Mouse (Mus musculus): Measurements from ENCODE around the gene 4930435E12Rik. TPM values are rescaled to one million over a fixed set of nuclear protein-coding genes. Genes with fewer than 3 reads are reported as not detected.
"Not testable (repeated sequence)": the region's sequence is repeated elsewhere in the genome, so short reads cannot be mapped to it uniquely, and the experiment has no call there.

Gene 4930435E12Rik
- polyA plus RNA-seq, 1 experiment: not detected

GRCm38 (mm10) chr16:38810196-38810595 is 18.4 kb downstream of the 4930435E12Rik start:
- no peaks in the 10 kb centered on the region for H3K4me1 ChIP-seq (ENCODE audit: control insufficient read depth, insufficient read depth, insufficient read length)
- no peaks in the 10 kb centered on the region for H3K36me3 ChIP-seq (ENCODE audit: control insufficient read depth, insufficient read depth, low read length)
- no peaks in the 10 kb centered on the region for H3K27me3 ChIP-seq (ENCODE audit: control insufficient read depth, insufficient read depth, low read length)
- no peak overlapping the region for H3K4me3 ChIP-seq (ENCODE audit: extremely low read depth, insufficient read depth, insufficient read length)
- no peak for DNase-seq (ENCODE audit: low read depth in 1 of 2, low spot score in 2 of 2)
- TF ChIP-seq POLR2A (IDR thresholded peaks at IDR 0.05; ENCODE audit: low read depth, low read length) (no peak), CTCF (IDR thresholded peaks at IDR 0.05; ENCODE audit: extremely low read depth, insufficient read depth, insufficient read length, insufficient replicate concordance) (no peak)
- H3K27ac ChIP-seq (ENCODE audit: insufficient read depth, low read length): no peak overlapping the region
- WGBS: 92% methylated on average over 5 of the region's 5 CpGs

GRCm38 (mm10) chr16:38807796-38808195 is 20.8 kb downstream of the 4930435E12Rik start:
- WGBS: 76% methylated on average over 5 of the region's 5 CpGs
- not testable (repeated sequence) for H3K4me3 ChIP-seq (ENCODE audit: extremely low read depth, insufficient read depth, insufficient read length)

DNA sequence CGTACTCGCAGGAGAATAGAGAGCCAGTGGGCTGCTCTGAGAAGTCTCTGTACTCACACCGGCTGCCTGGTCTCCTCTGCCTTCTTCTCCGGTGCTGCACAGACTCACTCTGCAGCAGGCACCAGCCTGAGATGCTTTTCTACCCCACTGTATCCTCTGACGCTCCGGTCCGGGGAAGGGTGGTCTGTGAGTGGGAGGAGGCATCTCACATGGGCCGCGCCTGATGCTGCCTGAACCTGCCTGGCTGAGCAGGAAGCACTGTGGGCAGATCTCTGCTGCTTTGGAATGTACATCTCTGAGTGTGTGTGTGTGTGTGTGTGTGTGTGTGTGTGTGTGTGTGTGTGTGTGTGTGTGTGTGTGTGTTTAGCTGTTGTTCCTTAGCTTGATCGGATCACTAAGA is 28.5 kb downstream of the 4930435E12Rik start, which contains the start of gene Upk1b:
Upk1b (minus strand) TSS at position 238 of the 400 bp plus-strand sequence.
- TF ChIP-seq POLR2A (IDR thresholded peaks at IDR 0.05; ENCODE audit: low read depth, low read length): no peak
- no peak for TF ChIP-seq CTCF (IDR thresholded peaks at IDR 0.05; ENCODE audit: extremely low read depth, insufficient read depth, insufficient read length, insufficient replicate concordance)
- Histone ChIP-seq H3K4me1 (ENCODE audit: control insufficient read depth, insufficient read depth, insufficient read length) (no peaks in the 10 kb centered on the region), H3K4me3 (ENCODE audit: extremely low read depth, insufficient read depth, insufficient read length) (no peak within 1 kb of the TSS), H3K27me3 (ENCODE audit: control insufficient read depth, insufficient read depth, low read length) (no peaks in the 10 kb centered on the region), H3K36me3 (ENCODE audit: control insufficient read depth, insufficient read depth, low read length) (no peaks in the 10 kb centered on the region), H3K27ac (ENCODE audit: insufficient read depth, low read length) (no peak within 1 kb of the TSS)
- DNase-seq (ENCODE audit: low read depth in 1 of 2, low spot score in 2 of 2): no peak
- WGBS: 19% methylated on average over 10 of the region's 10 CpGs

More at GRCm38 (mm10) chr16:38807796-38808195, 20.8 kb downstream of the 4930435E12Rik start:
- H3K27ac ChIP-seq (ENCODE audit: insufficient read depth, low read length); H3K27me3 ChIP-seq (ENCODE audit: control insufficient read depth, insufficient read depth, low read length); H3K36me3 ChIP-seq (ENCODE audit: control insufficient read depth, insufficient read depth, low read length); H3K4me1 ChIP-seq (ENCODE audit: control insufficient read depth, insufficient read depth, insufficient read length); DNase-seq (ENCODE audit: low read depth in 1 of 2, low spot score in 2 of 2): not testable (repeated sequence)

GRCm38 (mm10) chr16:38798957-38799450 is 29.5 kb downstream of the 4930435E12Rik start:
- no peak overlapping the region for H3K4me3 ChIP-seq (ENCODE audit: extremely low read depth, insufficient read depth, insufficient read length)
- H3K27me3 ChIP-seq (ENCODE audit: control insufficient read depth, insufficient read depth, low read length): no peaks in the 10 kb centered on the region
- no peaks in the 10 kb centered on the region for H3K36me3 ChIP-seq (ENCODE audit: control insufficient read depth, insufficient read depth, low read length)
- DNase-seq (ENCODE audit: low read depth in 1 of 2, low spot score in 2 of 2): no peak
- H3K4me1 ChIP-seq (ENCODE audit: control insufficient read depth, insufficient read depth, insufficient read length): no peaks in the 10 kb centered on the region
- no peak overlapping the region for H3K27ac ChIP-seq (ENCODE audit: insufficient read depth, low read length)
- TF ChIP-seq POLR2A (IDR thresholded peaks at IDR 0.05; ENCODE audit: low read depth, low read length): no peak
- no peak for TF ChIP-seq CTCF (IDR thresholded peaks at IDR 0.05; ENCODE audit: extremely low read depth, insufficient read depth, insufficient read length, insufficient replicate concordance)
- 77% methylated on average over 3 of the region's 3 CpGs for WGBS

DNA sequence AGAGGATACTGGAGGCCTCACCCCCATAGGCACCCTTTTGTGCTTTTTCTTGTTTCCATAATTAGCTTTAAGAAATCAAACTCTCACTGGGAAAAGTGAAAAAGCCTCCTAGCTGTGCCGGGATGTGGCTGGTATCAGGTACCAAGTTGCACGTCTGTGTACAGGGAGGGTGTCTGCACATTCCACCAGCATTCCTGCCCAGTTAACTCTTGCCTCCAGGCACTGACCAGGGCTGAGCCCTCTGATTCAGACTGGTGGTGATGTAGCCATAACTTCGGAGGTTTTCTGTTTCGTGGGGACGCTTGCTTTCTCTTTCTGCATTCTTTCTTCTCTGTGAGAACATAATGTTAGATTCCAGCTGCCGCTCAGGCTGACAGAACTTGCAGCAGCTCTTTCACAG is 35.4 kb downstream of the 4930435E12Rik start:
- DNase-seq (ENCODE audit: low read depth in 1 of 2, low spot score in 2 of 2): no peak
- no peak overlapping the region for H3K27ac ChIP-seq (ENCODE audit: insufficient read depth, low read length)
- TF ChIP-seq POLR2A (IDR thresholded peaks at IDR 0.05; ENCODE audit: low read depth, low read length) (no peak), CTCF (IDR thresholded peaks at IDR 0.05; ENCODE audit: extremely low read depth, insufficient read depth, insufficient read length, insufficient replicate concordance) (no peak)
- no peaks in the 10 kb centered on the region for H3K27me3 ChIP-seq (ENCODE audit: control insufficient read depth, insufficient read depth, low read length)
- H3K4me3 ChIP-seq (ENCODE audit: extremely low read depth, insufficient read depth, insufficient read length): no peak overlapping the region
- WGBS: 75% methylated on average over 6 of the region's 6 CpGs
- peaks cover 3% of the 10 kb centered on the region; the same call in 1 of the 2 replicates for H3K4me1 ChIP-seq (ENCODE audit: control insufficient read depth, insufficient read depth, insufficient read length)
- H3K36me3 ChIP-seq (ENCODE audit: control insufficient read depth, insufficient read depth, low read length): no peaks in the 10 kb centered on the region

DNA sequence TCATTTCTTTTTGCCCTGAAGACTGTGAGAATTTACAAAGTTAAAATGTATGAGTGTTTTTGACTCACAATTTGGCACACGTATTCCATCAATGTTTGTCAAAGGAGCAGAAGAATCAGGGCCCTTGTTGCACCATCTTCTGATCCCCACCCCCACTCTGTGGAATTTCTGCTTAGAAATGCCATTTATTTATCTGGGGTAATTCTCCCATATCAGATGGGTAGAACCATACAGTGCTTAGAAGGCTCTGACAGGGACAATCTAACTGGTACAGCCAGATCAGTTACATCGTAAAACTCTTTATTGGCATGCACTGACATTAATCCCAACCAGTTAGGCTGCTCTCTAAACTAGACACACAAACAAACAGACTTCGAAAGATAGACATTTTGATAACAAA is 38.6 kb downstream of the 4930435E12Rik start:
- H3K27me3 ChIP-seq (ENCODE audit: control insufficient read depth, insufficient read depth, low read length): no peaks in the 10 kb centered on the region
- peaks cover 3% of the 10 kb centered on the region; the same call in 1 of the 2 replicates for H3K4me1 ChIP-seq (ENCODE audit: control insufficient read depth, insufficient read depth, insufficient read length)
- TF ChIP-seq CTCF (IDR thresholded peaks at IDR 0.05; ENCODE audit: extremely low read depth, insufficient read depth, insufficient read length, insufficient replicate concordance): no peak
- no peak for TF ChIP-seq POLR2A (IDR thresholded peaks at IDR 0.05; ENCODE audit: low read depth, low read length)
- no peak overlapping the region for H3K4me3 ChIP-seq (ENCODE audit: extremely low read depth, insufficient read depth, insufficient read length)
- no peak for DNase-seq (ENCODE audit: low read depth in 1 of 2, low spot score in 2 of 2)
- no peak overlapping the region for H3K27ac ChIP-seq (ENCODE audit: insufficient read depth, low read length)
- WGBS: 86% methylated on average over 3 of the region's 3 CpGs
- H3K36me3 ChIP-seq (ENCODE audit: control insufficient read depth, insufficient read depth, low read length): no peaks in the 10 kb centered on the region

GRCm38 (mm10) chr16:38789016-38789415 is 39.5 kb downstream of the 4930435E12Rik start:
- Histone ChIP-seq H3K27me3 (ENCODE audit: control insufficient read depth, insufficient read depth, low read length) (no peaks in the 10 kb centered on the region), H3K36me3 (ENCODE audit: control insufficient read depth, insufficient read depth, low read length) (no peaks in the 10 kb centered on the region), H3K4me3 (ENCODE audit: extremely low read depth, insufficient read depth, insufficient read length) (no peak overlapping the region), H3K27ac (ENCODE audit: insufficient read depth, low read length) (no peak overlapping the region), H3K4me1 (ENCODE audit: control insufficient read depth, insufficient read depth, insufficient read length) (peaks cover 3% of the 10 kb centered on the region; the same call in 1 of the 2 replicates)
- 51% methylated on average over 2 of the region's 2 CpGs for WGBS
- TF ChIP-seq CTCF (IDR thresholded peaks at IDR 0.05; ENCODE audit: extremely low read depth, insufficient read depth, insufficient read length, insufficient replicate concordance): no peak
- no peak for TF ChIP-seq POLR2A (IDR thresholded peaks at IDR 0.05; ENCODE audit: low read depth, low read length)
- DNase-seq (ENCODE audit: low read depth in 1 of 2, low spot score in 2 of 2): no peak
